Mouse (Mus musculus) lung, postnatal 0 days (tissue): ENCODE measurements around the gene Nek6.

Experiments
- CTCF ChIP-seq: IDR thresholded peaks from 2 replicates; pipeline ENCODE4 v1.5.1; 2016; ENCODE audit warnings: antibody characterized with exemption, mild to moderate bottlenecking
- EP300 ChIP-seq: IDR thresholded peaks from 2 replicates; pipeline ENCODE4 v1.6.1; 2016; ENCODE audit warnings: antibody characterized with exemption, mild to moderate bottlenecking, control low read depth

DNA sequence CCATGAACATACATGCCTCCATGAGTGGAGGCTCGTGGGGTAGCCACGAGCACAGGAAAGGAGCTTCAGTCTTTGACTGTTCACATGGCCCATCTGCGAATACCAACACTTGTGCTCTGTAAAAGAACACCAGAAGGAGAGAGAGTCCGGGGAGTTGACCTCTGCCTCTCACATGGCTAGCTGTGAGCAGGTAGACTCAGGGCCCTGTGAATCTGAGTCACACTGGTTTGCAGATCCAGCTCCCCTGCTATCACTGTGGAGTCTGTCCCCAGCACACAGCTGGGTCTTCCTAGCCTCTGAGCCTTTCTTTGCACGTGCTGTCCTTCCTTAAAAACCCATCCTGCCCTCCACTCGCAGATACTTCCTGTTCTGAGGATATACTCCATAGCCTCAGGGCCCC, 22.3 kb downstream of the Nek6 start:
- TF ChIP-seq EP300 (no peak), CTCF (no peak)
